Mouse (Mus musculus) bone marrow macrophage, adult 2 months (primary cell): ENCODE data around the gene Il25.
"Not testable (repeated sequence)": the region's sequence is repeated elsewhere in the genome, so short reads cannot be mapped to it uniquely, and the experiment has no call there.

Experiments used
- CTCF ChIP-seq: IDR thresholded peaks from 2 replicates; pipeline ENCODE4 v1.5.1; 2012; ENCODE audit warnings: low read depth, mild to moderate bottlenecking, low read length, moderate library complexity
- POLR2A ChIP-seq: IDR thresholded peaks from 2 replicates; pipeline ENCODE4 v1.6.1; 2012; ENCODE audit warnings: mild to moderate bottlenecking, low read depth, low read length, borderline replicate concordance

- TF ChIP-seq CTCF, POLR2A: not testable (repeated sequence)
Observed at GRCm38 (mm10) chr14:54972786-54973185, 40.3 kb downstream of the Il25 start.
